20 mouse cellular contexts compared by ENCODE assay signal in the genomic region with DNA sequence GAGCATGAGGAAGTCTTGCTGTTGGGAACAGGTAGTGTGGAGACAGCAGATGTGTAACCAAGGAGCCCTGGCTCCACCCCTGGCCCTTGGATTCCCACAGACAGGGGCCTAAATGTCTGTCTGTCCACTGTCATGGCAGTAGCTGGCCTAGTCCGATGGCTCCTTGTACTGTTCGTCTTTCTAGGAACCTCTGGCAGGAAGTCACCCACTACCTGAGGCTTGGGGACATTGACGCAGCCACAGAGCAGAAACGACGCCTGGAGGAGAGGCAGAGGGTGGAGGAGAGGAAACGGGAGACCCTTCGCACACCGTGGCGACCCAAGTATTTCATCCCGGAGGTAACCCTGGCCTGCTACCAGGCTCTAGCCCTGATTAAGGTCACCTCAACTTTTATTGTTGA.
A peak's percentile ranks its signal among the peaks of the same experiment; 100 is the strongest.
DNase-seq lines count a peak whose midpoint lies in the region; ATAC-seq lines count a peak whose summit lies in the region.
"Had no signal": no experiment of that assay in that cellular context is flagged by ENCODE, and none has a peak within 500 bp of the region (broad histone marks: within the 10 kb centered on the region; RNA-seq: fewer than 3 reads in every experiment).

No protein-coding gene starts in this region.

- peaks cover 14% of the 10 kb centered on the region for H3K4me1 ChIP-seq in heart, embryonic 12.5 days (replicated peaks)
- H3K4me1 ChIP-seq in kidney, embryonic 15.5 days: peaks cover 17% of the 10 kb centered on the region; the same call in 1 of the 2 replicates
- peaks cover 14% of the 10 kb centered on the region for H3K4me1 ChIP-seq in embryonic facial prominence, embryonic 10.5 days
- H3K4me1 ChIP-seq in limb, embryonic 10.5 days: peaks cover 26% of the 10 kb centered on the region
- H3K4me1 ChIP-seq: embryonic facial prominence, embryonic 13.5 days had no signal

- no peak overlapping the region for H3K9ac ChIP-seq in heart, embryonic 12.5 days
- H3K9ac ChIP-seq in kidney, embryonic 15.5 days: no peak overlapping the region
- H3K9ac ChIP-seq: embryonic facial prominence, embryonic 13.5 days; forebrain, embryonic 12.5 days; forebrain, embryonic 15.5 days; hindbrain, embryonic 14.5 days had no signal

- 0 out of 2 replicates have a peak, but pooled peaks have one; percentile 22 for ATAC-seq in heart, embryonic 12.5 days (ENCODE audit: insufficient number of reproducible peaks, low FRiP score)
- peak; percentile 29; the same call in 1 of the 2 replicates for ATAC-seq in kidney, embryonic 15.5 days (replicated peaks; ENCODE audit: low FRiP score)
- ATAC-seq: CD4-positive, CD25-positive, alpha-beta regulatory T cell, adult 4 months; forebrain, embryonic 15.5 days had no signal

- H3K4me2 ChIP-seq in heart, embryonic 12.5 days: no peak overlapping the region
- H3K4me2 ChIP-seq in kidney, embryonic 15.5 days: no peak overlapping the region
- H3K4me2 ChIP-seq: embryonic facial prominence, embryonic 13.5 days; forebrain, embryonic 12.5 days; forebrain, embryonic 15.5 days; hindbrain, embryonic 14.5 days had no signal

- no peaks in the 10 kb centered on the region for H3K27me3 ChIP-seq in heart, embryonic 12.5 days (replicated peaks)
- no peaks in the 10 kb centered on the region for H3K27me3 ChIP-seq in kidney, embryonic 15.5 days
- H3K27me3 ChIP-seq in embryonic facial prominence, embryonic 10.5 days (replicated peaks; ENCODE audit: low read depth, poor library complexity, severe bottlenecking): no peaks in the 10 kb centered on the region
- no peaks in the 10 kb centered on the region for H3K27me3 ChIP-seq in limb, embryonic 10.5 days (ENCODE audit: low read depth, poor library complexity, severe bottlenecking)
- H3K27me3 ChIP-seq: embryonic facial prominence, embryonic 13.5 days; forebrain, embryonic 12.5 days; forebrain, embryonic 15.5 days had no signal

- H3K36me3 ChIP-seq in heart, embryonic 12.5 days: peaks cover 18% of the 10 kb centered on the region
- peaks cover 4% of the 10 kb centered on the region for H3K36me3 ChIP-seq in kidney, embryonic 15.5 days
- no peaks in the 10 kb centered on the region for H3K36me3 ChIP-seq in embryonic facial prominence, embryonic 10.5 days (replicated peaks)
- H3K36me3 ChIP-seq in limb, embryonic 10.5 days: no peaks in the 10 kb centered on the region
- H3K36me3 ChIP-seq: forebrain, embryonic 12.5 days; forebrain, embryonic 15.5 days had no signal

- H3K27ac ChIP-seq in heart, embryonic 12.5 days (ENCODE audit: poor library complexity, severe bottlenecking): no peak overlapping the region
- no peak overlapping the region for H3K27ac ChIP-seq in kidney, embryonic 15.5 days
- H3K27ac ChIP-seq in embryonic facial prominence, embryonic 10.5 days (replicated peaks): 0 out of 2 replicates have a peak overlapping the region, but pooled peaks have one; percentile 3
- H3K27ac ChIP-seq in limb, embryonic 10.5 days: 0 out of 2 replicates have a peak overlapping the region, but pooled peaks have one; percentile 21
- H3K27ac ChIP-seq: embryonic facial prominence, embryonic 13.5 days; forebrain, embryonic 12.5 days; forebrain, embryonic 15.5 days; hindbrain, embryonic 14.5 days had no signal

- H3K9me3 ChIP-seq in heart, embryonic 12.5 days (replicated peaks): no peaks in the 10 kb centered on the region
- no peaks in the 10 kb centered on the region for H3K9me3 ChIP-seq in kidney, embryonic 15.5 days (replicated peaks)
- H3K9me3 ChIP-seq in embryonic facial prominence, embryonic 10.5 days: no peaks in the 10 kb centered on the region
- no peaks in the 10 kb centered on the region for H3K9me3 ChIP-seq in limb, embryonic 10.5 days (replicated peaks)
- H3K9me3 ChIP-seq: embryonic facial prominence, embryonic 13.5 days; forebrain, embryonic 12.5 days; forebrain, embryonic 15.5 days had no signal

- 83% methylated on average over 10 of the region's 10 CpGs for WGBS in heart, embryonic 12.5 days
- WGBS in kidney, embryonic 15.5 days: 62% methylated on average over 10 of the region's 10 CpGs
- WGBS in embryonic facial prominence, embryonic 10.5 days: 71% methylated on average over 10 of the region's 10 CpGs
- 82% methylated on average over 10 of the region's 10 CpGs for WGBS in limb, embryonic 10.5 days

- DNase-seq in heart, adult 18-20 months: no peak
- no peak for DNase-seq in kidney, postnatal 36 days
- DNase-seq in embryonic facial prominence, embryonic 10.5 days (ENCODE audit: low spot score): no peak
- no peak for DNase-seq in limb, embryonic 10.5 days (ENCODE audit: low spot score)
- DNase-seq: adrenal gland, adult 2 months; adrenal gland, postnatal 14 days; cerebellum, adult 11 months; cerebellum, adult 2 months; cerebellum, adult 9-11 months; cerebellum, postnatal 25 days; gastrocnemius, postnatal 25 days; heart, postnatal 36 days had no signal

- no peak overlapping the region for H3K4me3 ChIP-seq in heart, embryonic 12.5 days
- no peak overlapping the region for H3K4me3 ChIP-seq in kidney, embryonic 15.5 days (replicated peaks)
- no peak overlapping the region for H3K4me3 ChIP-seq in embryonic facial prominence, embryonic 10.5 days
- H3K4me3 ChIP-seq in limb, embryonic 10.5 days: no peak overlapping the region
- H3K4me3 ChIP-seq: embryonic facial prominence, embryonic 13.5 days; erythroblast, embryonic 14.5 days; forebrain, embryonic 12.5 days; forebrain, embryonic 15.5 days had no signal

Comparison
In these comparisons a context has a peak if more than half of its experiments do, and no peak if none do; other contexts are left out.
1. H3K27ac ChIP-seq: peak in embryonic facial prominence, embryonic 10.5 days (single experiment) and limb, embryonic 10.5 days (single experiment); none in heart, embryonic 12.5 days (single experiment) and kidney, embryonic 15.5 days (single experiment).